Mouse (Mus musculus): ENCODE results near the gene Gm5431.

GRCm38 (mm10) chr11:48876680-48877079 lies 25.3 kb downstream of the Gm5431 start:
- TF ChIP-seq CTCF (IDR thresholded peaks at IDR 0.05) (peak; percentile 44), EP300 (IDR thresholded peaks at IDR 0.05; ENCODE audit: insufficient read depth, low read depth, low read length) (no peak)

Data from heart, adult 2 months (tissue).